Mouse (Mus musculus) kidney, adult 11 months (tissue): ENCODE measurements around the gene Timm17b.
"Not testable (repeated sequence)": the region's sequence is repeated elsewhere in the genome, so short reads cannot be mapped to it uniquely, and the experiment has no call there.

Experiments
- DNase-seq: peaks from one replicate; pipeline ENCODE4 v3.0.0; 2022

Timm17b gene

GRCm38 (mm10) chrX:7898880-7899874 is at the start of gene Timm17b, which contains the start of gene Pqbp1:
Gene Timm17b, plus strand, starts transcription at chrX:7899357.
Gene Pqbp1, minus strand, starts transcription at chrX:7899269.
- peak; percentile 93 for DNase-seq

GRCm38 (mm10) chrX:7854578-7854977 is 44.6 kb upstream of the Timm17b start:
- DNase-seq: no peak

- DNase-seq: no peak
Measured at GRCm38 (mm10) chrX:7859191-7859753, 39.9 kb upstream of the Timm17b start.

- DNase-seq: no peak
Measured at GRCm38 (mm10) chrX:7863181-7863580, 36.0 kb upstream of the Timm17b start.

- no peak for DNase-seq
Measured at GRCm38 (mm10) chrX:7864551-7864950, 34.6 kb upstream of the Timm17b start.

- no peak for DNase-seq
Measured at GRCm38 (mm10) chrX:7865343-7865742, 33.8 kb upstream of the Timm17b start.

- no peak for DNase-seq
Measured at GRCm38 (mm10) chrX:7865786-7866185, 33.4 kb upstream of the Timm17b start.

- DNase-seq: no peak
Measured at GRCm38 (mm10) chrX:7867141-7867540, 32.0 kb upstream of the Timm17b start.

- no peak for DNase-seq
Measured at GRCm38 (mm10) chrX:7868506-7868905, 30.7 kb upstream of the Timm17b start.

GRCm38 (mm10) chrX:7869826-7870225 is 29.3 kb upstream of the Timm17b start:
- DNase-seq: no peak

- DNase-seq: peak; percentile 90
Measured at GRCm38 (mm10) chrX:7878007-7878419, 21.1 kb upstream of the Timm17b start, which contains the start of gene Pim2. Gene Pim2, plus strand, starts transcription at chrX:7878262.

- no peak for DNase-seq
Measured at GRCm38 (mm10) chrX:7878495-7878894, 20.7 kb upstream of the Timm17b start.

GRCm38 (mm10) chrX:7879819-7880218 is 19.3 kb upstream of the Timm17b start:
- DNase-seq: peak; percentile 71

- DNase-seq: peak; percentile 96
Measured at GRCm38 (mm10) chrX:7883841-7884567, 15.2 kb upstream of the Timm17b start, which contains the start of gene Slc35a2. Gene Slc35a2, plus strand, starts transcription at chrX:7884028.

- DNase-seq: no peak
Measured at GRCm38 (mm10) chrX:7898211-7898610, 946 bp upstream of the Timm17b start.

GRCm38 (mm10) chrX:7904441-7904840 is 5.3 kb downstream of the Timm17b start:
- DNase-seq: no peak

- no peak for DNase-seq
Measured at GRCm38 (mm10) chrX:7907735-7908134, 8.6 kb downstream of the Timm17b start, which contains the start of gene Gm10491. Gene Gm10491, minus strand, starts transcription at chrX:7907835.

GRCm38 (mm10) chrX:7909242-7909641 is 10.1 kb downstream of the Timm17b start, which contains the start of gene Gm10490:
Gene Gm10490, plus strand, starts transcription at chrX:7909542.
- DNase-seq: not testable (repeated sequence)

- DNase-seq: no peak
Measured at GRCm38 (mm10) chrX:7910473-7910872, 11.3 kb downstream of the Timm17b start.

- peak; percentile 36 for DNase-seq
Measured at GRCm38 (mm10) chrX:7915669-7916068, 16.5 kb downstream of the Timm17b start.

- DNase-seq: not testable (repeated sequence)
Measured at GRCm38 (mm10) chrX:7917960-7918359, 18.8 kb downstream of the Timm17b start.

GRCm38 (mm10) chrX:7919601-7920383 is 20.6 kb downstream of the Timm17b start, which contains the start of gene Pcsk1n:
Gene Pcsk1n, plus strand, starts transcription at chrX:7919822.
- DNase-seq: no peak
